Mouse (Mus musculus): ENCODE results near the gene Hk1. TPM values are rescaled to one million over a fixed set of nuclear protein-coding genes. Genes with fewer than 3 reads are reported as not detected.

The Hk1 gene
- polyA plus RNA-seq, 1 experiment from 2014 or later: 215 TPM

- H3K9ac ChIP-seq: no peak overlapping the region
- peaks cover 58% of the 10 kb centered on the region for H3K4me1 ChIP-seq (replicated peaks)
- H3K27ac ChIP-seq (ENCODE audit: poor library complexity, severe bottlenecking): no peak overlapping the region
Measured at GRCm38 (mm10) chr10:62319154-62319553, 60.6 kb downstream of the Hk1 start.

GRCm38 (mm10) chr10:62316467-62316866, 63.2 kb downstream of the Hk1 start:
- peaks cover 74% of the 10 kb centered on the region for H3K4me1 ChIP-seq (replicated peaks)

More at GRCm38 (mm10) chr10:62319154-62319553, 60.6 kb downstream of the Hk1 start:
- WGBS: 70% methylated on average over 7 of the region's 7 CpGs
- ATAC-seq (ENCODE audit: insufficient number of reproducible peaks, low FRiP score): no peak
- Histone ChIP-seq H3K4me2 (no peak overlapping the region), H3K36me3 (peaks cover 21% of the 10 kb centered on the region), H3K9me3 (replicated peaks) (no peaks in the 10 kb centered on the region), H3K4me3 (no peak overlapping the region), H3K27me3 (replicated peaks) (no peaks in the 10 kb centered on the region)

GRCm38 (mm10) chr10:62313885-62314424, 65.8 kb downstream of the Hk1 start:
- Histone ChIP-seq H3K4me3 (no peak overlapping the region), H3K27ac (ENCODE audit: poor library complexity, severe bottlenecking) (peak overlapping the region; percentile 53), H3K9ac (no peak overlapping the region), H3K36me3 (peaks cover 48% of the 10 kb centered on the region), H3K9me3 (replicated peaks) (no peaks in the 10 kb centered on the region), H3K4me1 (replicated peaks) (peaks cover 67% of the 10 kb centered on the region), H3K27me3 (replicated peaks) (no peaks in the 10 kb centered on the region), H3K4me2 (no peak overlapping the region)
- 0 out of 2 replicates have a peak, but pooled peaks have one; percentile 13 for ATAC-seq (ENCODE audit: insufficient number of reproducible peaks, low FRiP score)
- WGBS: 46% methylated on average over 15 of the region's 15 CpGs

More at GRCm38 (mm10) chr10:62316467-62316866, 63.2 kb downstream of the Hk1 start:
- Histone ChIP-seq H3K27me3 (replicated peaks) (no peaks in the 10 kb centered on the region), H3K36me3 (peaks cover 34% of the 10 kb centered on the region), H3K27ac (ENCODE audit: poor library complexity, severe bottlenecking) (0 out of 2 replicates have a peak overlapping the region, but pooled peaks have one; percentile 9), H3K4me2 (no peak overlapping the region), H3K9ac (no peak overlapping the region), H3K9me3 (replicated peaks) (no peaks in the 10 kb centered on the region), H3K4me3 (no peak overlapping the region)
- no peak for ATAC-seq (ENCODE audit: insufficient number of reproducible peaks, low FRiP score)
- 43% methylated on average over 8 of the region's 8 CpGs for WGBS

GRCm38 (mm10) chr10:62313140-62313539, 66.6 kb downstream of the Hk1 start:
- Histone ChIP-seq H3K4me2 (no peak overlapping the region), H3K36me3 (peaks cover 56% of the 10 kb centered on the region)

GRCm38 (mm10) chr10:62311464-62311863, 68.2 kb downstream of the Hk1 start:
- H3K9ac ChIP-seq: no peak overlapping the region; the same call in 1 of the 2 replicates
- H3K4me2 ChIP-seq: no peak overlapping the region

More at GRCm38 (mm10) chr10:62313140-62313539, 66.6 kb downstream of the Hk1 start:
- Histone ChIP-seq H3K27me3 (replicated peaks) (no peaks in the 10 kb centered on the region), H3K4me3 (no peak overlapping the region), H3K9ac (no peak overlapping the region), H3K9me3 (replicated peaks) (no peaks in the 10 kb centered on the region), H3K27ac (ENCODE audit: poor library complexity, severe bottlenecking) (peak overlapping the region; percentile 53; the same call in 1 of the 2 replicates), H3K4me1 (replicated peaks) (peaks cover 59% of the 10 kb centered on the region)
- WGBS: 77% methylated on average over 10 of the region's 10 CpGs
- no peak for ATAC-seq (ENCODE audit: insufficient number of reproducible peaks, low FRiP score)

GRCm38 (mm10) chr10:62310259-62311039, 69.3 kb downstream of the Hk1 start:
- H3K27ac ChIP-seq (ENCODE audit: poor library complexity, severe bottlenecking): no peak overlapping the region
- ATAC-seq (ENCODE audit: insufficient number of reproducible peaks, low FRiP score): no peak
- peaks cover 61% of the 10 kb centered on the region for H3K36me3 ChIP-seq

More at GRCm38 (mm10) chr10:62311464-62311863, 68.2 kb downstream of the Hk1 start:
- no peak for ATAC-seq (ENCODE audit: insufficient number of reproducible peaks, low FRiP score)
- H3K4me3 ChIP-seq: no peak overlapping the region
- H3K36me3 ChIP-seq: peaks cover 70% of the 10 kb centered on the region
- no peaks in the 10 kb centered on the region for H3K9me3 ChIP-seq (replicated peaks)
- H3K27me3 ChIP-seq (replicated peaks): no peaks in the 10 kb centered on the region
- peaks cover 56% of the 10 kb centered on the region for H3K4me1 ChIP-seq (replicated peaks)
- 61% methylated on average over 6 of the region's 6 CpGs for WGBS
- H3K27ac ChIP-seq (ENCODE audit: poor library complexity, severe bottlenecking): peak overlapping the region; percentile 37; the same call in 1 of the 2 replicates

GRCm38 (mm10) chr10:62309593-62309992, 70.1 kb downstream of the Hk1 start:
- peaks cover 44% of the 10 kb centered on the region for H3K4me1 ChIP-seq (replicated peaks)
- no peaks in the 10 kb centered on the region for H3K27me3 ChIP-seq (replicated peaks)
- no peak overlapping the region for H3K4me2 ChIP-seq
- no peak for ATAC-seq (ENCODE audit: insufficient number of reproducible peaks, low FRiP score)
- no peak overlapping the region for H3K4me3 ChIP-seq
- H3K9me3 ChIP-seq (replicated peaks): no peaks in the 10 kb centered on the region
- WGBS: 87% methylated on average over 5 of the region's 5 CpGs
- H3K9ac ChIP-seq: no peak overlapping the region
- H3K36me3 ChIP-seq: peaks cover 57% of the 10 kb centered on the region
- no peak overlapping the region for H3K27ac ChIP-seq (ENCODE audit: poor library complexity, severe bottlenecking)

More at GRCm38 (mm10) chr10:62310259-62311039, 69.3 kb downstream of the Hk1 start:
- no peak overlapping the region for H3K9ac ChIP-seq
- peaks cover 50% of the 10 kb centered on the region for H3K4me1 ChIP-seq (replicated peaks)
- H3K27me3 ChIP-seq (replicated peaks): no peaks in the 10 kb centered on the region
- H3K4me3 ChIP-seq: no peak overlapping the region
- WGBS: 75% methylated on average over 10 of the region's 10 CpGs
- H3K4me2 ChIP-seq: no peak overlapping the region
- no peaks in the 10 kb centered on the region for H3K9me3 ChIP-seq (replicated peaks)

GRCm38 (mm10) chr10:62308896-62309491, 70.7 kb downstream of the Hk1 start:
- Histone ChIP-seq H3K4me3 (no peak overlapping the region), H3K9me3 (replicated peaks) (no peaks in the 10 kb centered on the region), H3K27me3 (replicated peaks) (no peaks in the 10 kb centered on the region), H3K27ac (ENCODE audit: poor library complexity, severe bottlenecking) (no peak overlapping the region), H3K4me1 (replicated peaks) (peaks cover 38% of the 10 kb centered on the region), H3K4me2 (no peak overlapping the region), H3K9ac (no peak overlapping the region), H3K36me3 (peaks cover 60% of the 10 kb centered on the region)
- WGBS: 87% methylated on average over 11 of the region's 11 CpGs
- no peak for ATAC-seq (ENCODE audit: insufficient number of reproducible peaks, low FRiP score)

GRCm38 (mm10) chr10:62306483-62306882, 73.2 kb downstream of the Hk1 start:
- Histone ChIP-seq H3K4me2 (no peak overlapping the region), H3K36me3 (peaks cover 65% of the 10 kb centered on the region), H3K4me1 (replicated peaks) (peaks cover 31% of the 10 kb centered on the region), H3K27me3 (replicated peaks) (no peaks in the 10 kb centered on the region), H3K9ac (no peak overlapping the region), H3K4me3 (no peak overlapping the region), H3K9me3 (replicated peaks) (no peaks in the 10 kb centered on the region), H3K27ac (ENCODE audit: poor library complexity, severe bottlenecking) (0 out of 2 replicates have a peak overlapping the region, but pooled peaks have one; percentile 18)
- 23% methylated on average over 3 of the region's 3 CpGs for WGBS
- ATAC-seq (ENCODE audit: insufficient number of reproducible peaks, low FRiP score): 0 out of 2 replicates have a peak, but pooled peaks have one; percentile 39

GRCm38 (mm10) chr10:62305090-62305489, 74.6 kb downstream of the Hk1 start:
- no peaks in the 10 kb centered on the region for H3K9me3 ChIP-seq (replicated peaks)
- H3K36me3 ChIP-seq: peaks cover 71% of the 10 kb centered on the region
- no peak overlapping the region for H3K4me3 ChIP-seq
- H3K4me1 ChIP-seq (replicated peaks): peaks cover 36% of the 10 kb centered on the region
- no peak overlapping the region for H3K9ac ChIP-seq
- no peak for ATAC-seq (ENCODE audit: insufficient number of reproducible peaks, low FRiP score)
- H3K4me2 ChIP-seq: no peak overlapping the region
- no peaks in the 10 kb centered on the region for H3K27me3 ChIP-seq (replicated peaks)
- 88% methylated on average over 6 of the region's 6 CpGs for WGBS
- H3K27ac ChIP-seq (ENCODE audit: poor library complexity, severe bottlenecking): no peak overlapping the region

Data from heart, embryonic 12.5 days (tissue).